Mouse (Mus musculus) c-Kit-positive CD71-positive TER-119-positive erythroid progenitor cells, embryonic 14.5 days (primary cell): ENCODE results near the gene Aprt.

ENCODE experiments used
- DNase-seq: peaks from one replicate; pipeline ENCODE4 v3.0.0-alpha.2; 2013; ENCODE audit warnings: low spot score

Gene Aprt

DNA sequence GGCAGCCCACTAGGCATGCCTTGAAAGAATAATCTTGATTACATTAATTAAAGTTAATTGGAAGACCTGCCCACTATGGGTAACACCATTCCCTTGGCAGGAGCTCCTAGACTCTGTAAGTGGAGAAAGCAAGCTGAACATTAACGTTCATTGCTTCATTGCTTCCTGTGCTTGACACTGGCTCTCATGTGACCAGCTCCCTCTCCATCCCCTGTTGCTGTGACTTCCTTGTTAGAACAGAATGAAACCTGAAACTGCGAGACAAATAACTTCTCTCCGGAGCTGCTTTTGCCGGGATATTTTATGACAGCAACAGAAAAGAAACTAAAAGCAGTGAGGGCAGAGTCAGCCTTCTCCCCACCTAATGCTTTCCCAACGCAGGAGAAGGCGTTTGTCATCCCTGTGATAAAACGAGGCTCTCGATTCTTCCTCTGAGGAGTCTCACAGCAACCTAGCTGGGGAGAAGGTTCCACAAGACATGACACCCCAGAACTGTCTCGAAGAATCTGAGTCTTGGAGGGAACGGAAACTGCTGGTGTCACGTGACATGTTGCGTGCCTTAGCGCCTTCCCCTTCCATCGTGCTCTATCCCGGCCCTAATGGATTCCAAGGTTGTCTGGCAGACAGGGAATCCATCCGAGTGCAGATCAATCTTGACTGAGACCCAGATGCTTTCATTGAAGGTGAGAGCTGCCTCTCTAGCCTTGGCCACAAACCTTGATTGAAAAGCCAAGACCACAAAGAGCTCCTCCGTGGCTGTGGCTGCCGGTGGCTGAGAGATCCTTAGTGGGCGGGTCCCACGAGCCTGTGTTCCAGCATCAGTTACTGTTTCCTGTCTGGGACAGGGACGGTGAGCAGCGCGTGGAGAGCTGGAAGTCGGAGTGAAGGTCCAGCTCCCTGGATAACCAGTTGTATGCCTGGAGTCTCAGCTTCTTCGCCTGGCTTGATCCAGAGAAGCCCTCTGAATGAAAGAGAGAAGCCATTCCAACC, 12.1 kb downstream of the Aprt start:
- DNase-seq = no peak

DNA sequence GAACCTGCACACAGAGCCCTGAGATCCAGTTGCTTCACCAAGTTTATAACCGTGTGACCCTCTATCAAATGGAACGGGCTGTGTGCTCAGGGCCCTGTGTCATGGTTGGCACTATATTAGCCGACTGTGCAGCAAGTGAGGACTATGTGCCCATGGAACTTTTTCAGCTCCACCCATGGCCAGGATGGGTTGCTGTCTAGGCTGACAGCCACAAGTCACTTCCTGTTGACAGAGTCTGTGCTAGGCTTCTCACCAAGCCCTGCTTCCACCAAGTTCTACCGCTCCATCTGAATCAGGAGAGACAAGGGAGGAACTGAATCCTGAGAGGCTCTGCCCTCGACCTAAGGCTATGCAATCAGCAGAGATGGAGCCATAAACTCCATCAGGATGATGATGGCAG, 15.5 kb downstream of the Aprt start:
- no peak for DNase-seq

DNA sequence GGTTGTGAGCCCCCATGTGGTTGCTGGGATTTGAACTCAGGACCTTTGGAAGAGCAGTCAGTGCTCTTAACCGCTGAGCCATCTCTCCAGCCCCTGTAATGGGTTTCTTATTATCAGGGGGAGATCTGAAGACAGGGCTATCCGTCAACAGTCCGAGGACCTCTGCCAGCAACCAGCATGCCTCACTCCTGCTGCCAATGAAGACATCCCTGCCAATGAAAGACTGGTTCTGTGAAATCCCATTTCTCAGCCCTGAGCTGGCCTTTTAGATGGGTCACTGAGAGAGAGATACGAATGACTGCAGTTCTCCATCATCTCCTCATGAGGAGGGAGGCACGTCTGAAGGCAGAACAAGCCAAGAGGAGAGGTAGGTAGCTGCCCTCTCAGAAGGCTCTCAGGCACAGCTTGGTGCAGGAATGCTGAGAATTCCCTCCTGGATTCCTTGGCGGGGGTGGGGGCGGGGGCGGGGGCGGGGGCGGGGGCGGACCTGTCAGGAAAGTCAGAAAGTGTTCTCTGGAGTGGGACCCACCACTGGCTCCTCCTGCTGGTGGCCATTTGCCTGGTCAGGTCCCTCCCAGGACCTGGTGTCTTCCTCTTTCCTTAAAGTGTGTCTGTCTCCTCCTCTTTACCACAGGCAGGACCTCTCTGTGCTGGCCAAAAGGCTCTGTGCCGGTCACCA, 17.9 kb downstream of the Aprt start:
- no peak for DNase-seq

DNA sequence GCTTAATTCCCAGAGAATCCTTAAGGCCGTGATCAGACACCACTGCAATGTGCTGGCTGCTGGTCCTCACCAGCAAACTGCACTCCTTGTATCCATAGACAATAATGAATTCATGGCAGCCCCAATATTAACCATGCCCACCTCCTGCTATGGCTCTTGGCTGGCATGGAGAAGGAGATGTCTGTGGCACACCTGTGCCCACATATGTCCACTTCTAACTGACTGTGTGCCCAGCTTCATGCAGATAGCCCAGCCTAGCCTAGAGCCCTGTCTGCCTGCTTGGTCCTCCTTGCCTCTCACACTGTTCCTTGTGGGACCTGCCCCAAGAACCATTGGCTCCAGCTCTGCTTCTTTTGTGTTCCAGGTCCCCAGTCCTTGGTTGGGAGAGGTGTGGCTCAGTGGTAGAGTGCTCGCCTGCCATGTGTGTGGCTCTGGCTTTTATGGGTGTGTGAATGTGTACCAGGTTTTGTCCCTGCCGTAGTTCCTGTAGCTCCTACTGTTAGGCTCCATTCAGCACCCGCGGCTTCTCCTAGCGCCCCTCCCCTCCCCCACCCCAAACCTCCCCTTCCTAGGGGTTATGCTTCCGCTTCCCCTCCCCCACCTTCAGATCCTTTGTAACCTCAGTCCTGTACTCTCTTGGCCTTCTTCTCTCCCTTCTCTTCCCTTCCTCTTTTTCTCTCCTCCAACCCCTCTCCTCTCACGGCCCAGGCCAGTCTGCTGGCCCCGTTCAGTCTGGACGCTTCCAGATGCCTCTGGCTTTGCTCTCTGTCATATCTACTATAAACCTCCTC, 19.3 kb downstream of the Aprt start:
- no peak for DNase-seq

DNA sequence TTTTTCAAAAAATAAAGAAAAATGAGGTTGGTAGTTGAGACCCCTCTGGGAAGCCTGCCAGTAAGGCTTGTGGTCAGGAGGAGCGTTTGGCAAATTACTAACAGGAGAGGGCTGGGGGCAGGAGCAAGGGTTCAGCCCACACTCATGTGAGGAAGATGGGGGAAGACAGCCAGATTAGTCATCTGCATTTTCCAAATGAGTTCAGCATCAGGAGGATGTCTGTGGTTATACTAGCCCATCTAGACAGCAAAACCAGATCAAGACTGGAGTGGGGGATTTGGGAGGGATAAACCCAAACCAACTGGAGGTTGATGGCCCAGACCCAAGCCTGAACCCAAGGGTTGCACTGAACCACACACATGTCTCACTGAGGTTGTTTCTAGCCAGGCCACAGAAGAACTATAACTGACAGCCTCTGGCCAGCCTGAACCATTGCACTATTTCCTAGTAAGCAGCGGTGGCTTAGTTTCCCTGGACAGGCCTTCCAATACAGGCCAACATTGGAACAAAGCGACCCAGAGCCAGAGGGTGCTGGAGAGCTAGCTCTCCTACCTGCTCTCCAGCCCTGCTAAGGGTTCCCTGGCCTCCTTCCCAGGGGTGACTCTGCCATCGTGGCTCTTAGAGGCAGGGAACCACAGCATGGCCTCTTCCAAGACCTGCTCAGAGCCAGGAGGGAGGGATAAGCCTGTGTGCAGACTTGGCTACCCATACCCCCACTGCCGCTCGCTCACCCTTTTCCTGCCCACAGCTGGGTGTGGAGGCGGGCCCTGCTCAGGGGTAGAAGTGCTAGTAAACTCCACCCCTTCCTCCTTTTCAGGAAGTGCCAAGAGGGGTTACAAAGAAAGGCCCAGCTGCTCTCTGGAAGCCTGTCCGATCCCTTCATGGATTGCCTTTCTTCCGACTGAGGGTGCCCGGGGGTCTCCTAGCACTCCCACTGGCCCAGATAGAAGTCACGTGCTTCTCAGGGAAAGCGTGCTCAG, 20.4 kb downstream of the Aprt start:
- DNase-seq = no peak

DNA sequence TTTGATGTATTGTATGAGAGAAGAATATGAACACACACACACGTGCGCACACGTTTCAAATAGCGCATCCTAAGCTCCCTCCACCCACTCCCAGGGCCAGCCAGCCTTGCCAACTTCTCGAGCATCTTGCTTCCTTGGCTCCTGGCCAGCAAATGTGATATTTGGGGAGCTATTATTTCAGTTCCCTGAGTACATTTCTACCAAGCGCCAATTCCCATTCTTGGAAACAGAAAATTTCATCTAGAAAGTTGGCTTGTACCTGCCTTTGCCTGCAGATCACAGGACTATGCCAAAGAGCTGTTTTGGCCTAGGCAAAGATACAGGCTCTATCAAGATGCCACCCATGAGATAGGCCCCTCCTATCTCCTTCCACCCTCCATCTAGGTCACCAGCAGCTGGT, 21.9 kb downstream of the Aprt start:
- no peak for DNase-seq

DNA sequence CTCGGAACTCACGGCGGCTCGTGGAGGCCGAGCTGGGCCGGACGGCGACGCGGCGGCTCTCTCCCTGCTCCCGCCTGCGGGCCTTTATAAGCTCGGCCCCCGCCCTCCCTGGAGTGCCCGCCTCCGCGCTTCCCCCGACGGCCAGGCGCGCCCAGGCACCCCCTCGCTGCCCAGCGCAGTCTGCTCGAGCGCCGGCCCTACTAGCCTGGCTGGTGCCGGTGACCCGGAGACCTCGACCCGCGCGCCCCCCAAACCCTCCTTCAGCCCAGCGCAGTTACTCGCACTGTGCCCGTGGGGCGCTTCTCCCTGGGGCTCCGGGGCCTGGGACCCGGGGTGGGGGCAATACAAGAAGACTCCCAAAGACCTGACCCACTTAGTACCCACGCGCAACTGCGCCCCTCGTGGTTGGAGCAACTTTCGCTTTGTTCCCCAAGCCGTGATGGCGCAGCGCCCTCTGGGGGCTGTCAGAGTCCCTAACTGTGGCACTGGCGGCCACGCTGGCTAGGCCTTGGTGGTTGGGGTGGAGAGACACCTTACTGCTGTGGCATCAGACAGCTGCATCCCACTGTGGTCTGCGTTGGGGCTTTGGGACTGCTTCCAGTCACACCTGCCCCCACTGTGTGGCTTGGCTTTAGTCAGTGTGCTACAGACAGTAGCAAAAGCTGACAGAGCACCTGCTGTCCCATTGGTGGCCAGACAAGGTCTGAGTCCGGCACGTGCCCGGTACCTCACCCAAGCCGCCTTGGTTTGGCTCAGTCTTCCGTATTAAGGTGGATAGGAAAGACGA, 25.3 kb downstream of the Aprt start, which contains the start of gene Piezo1:
Gene Piezo1, minus strand, starts transcription at position 65 of the 787 bp plus-strand sequence.
- peak; percentile 90 for DNase-seq

DNA sequence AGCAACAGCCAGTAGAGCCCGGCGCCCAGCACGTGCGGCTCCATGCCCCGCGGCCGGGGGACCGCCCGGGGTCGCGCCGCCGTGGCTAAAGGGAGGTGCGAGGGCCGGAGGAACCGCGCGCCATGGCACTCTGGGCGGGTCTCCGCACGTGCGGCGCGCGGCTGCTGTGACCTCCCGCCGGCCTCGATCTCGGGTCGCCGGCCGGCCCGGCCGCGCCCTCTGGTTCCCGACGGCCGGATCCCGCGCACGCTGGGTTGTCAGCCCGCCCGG, 25.8 kb downstream of the Aprt start:
- no peak for DNase-seq

DNA sequence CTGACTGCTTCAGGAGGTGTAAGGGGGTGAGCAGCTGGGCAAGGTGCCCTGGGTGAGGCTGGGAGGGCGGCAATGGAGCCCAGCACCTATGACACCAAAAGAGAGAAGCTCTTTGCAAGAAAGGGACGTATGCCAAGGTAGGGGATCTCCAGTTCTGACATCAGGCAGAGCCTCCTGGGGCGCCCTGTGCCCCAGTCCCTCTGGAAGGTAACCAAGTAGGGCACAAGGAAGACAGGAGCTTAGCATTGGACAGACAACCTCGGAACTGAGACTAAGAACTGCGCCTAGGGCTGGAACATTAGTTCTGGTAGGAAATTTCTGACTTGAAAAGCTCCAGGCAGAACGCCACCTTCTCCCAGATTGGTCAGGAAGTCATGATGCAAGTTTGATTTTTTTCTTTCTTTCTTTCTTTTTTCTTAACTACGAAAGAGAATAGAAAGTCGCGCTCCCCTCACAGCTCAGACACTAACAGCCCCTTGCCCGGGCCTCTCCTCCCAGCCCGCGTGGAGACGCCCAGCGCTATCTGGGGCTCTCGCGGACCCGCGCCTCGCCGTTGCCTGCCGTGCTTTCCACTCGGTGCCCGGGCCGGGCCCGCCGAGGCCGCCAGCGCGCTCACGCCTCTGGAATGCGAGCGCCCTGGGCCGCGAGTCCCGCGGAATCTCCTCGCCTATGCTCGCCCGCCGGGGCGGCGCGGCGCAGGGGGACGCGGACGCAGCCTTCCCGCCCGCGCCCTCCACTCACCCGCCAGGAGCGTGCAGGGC, 26.3 kb downstream of the Aprt start:
- DNase-seq = no peak

DNA sequence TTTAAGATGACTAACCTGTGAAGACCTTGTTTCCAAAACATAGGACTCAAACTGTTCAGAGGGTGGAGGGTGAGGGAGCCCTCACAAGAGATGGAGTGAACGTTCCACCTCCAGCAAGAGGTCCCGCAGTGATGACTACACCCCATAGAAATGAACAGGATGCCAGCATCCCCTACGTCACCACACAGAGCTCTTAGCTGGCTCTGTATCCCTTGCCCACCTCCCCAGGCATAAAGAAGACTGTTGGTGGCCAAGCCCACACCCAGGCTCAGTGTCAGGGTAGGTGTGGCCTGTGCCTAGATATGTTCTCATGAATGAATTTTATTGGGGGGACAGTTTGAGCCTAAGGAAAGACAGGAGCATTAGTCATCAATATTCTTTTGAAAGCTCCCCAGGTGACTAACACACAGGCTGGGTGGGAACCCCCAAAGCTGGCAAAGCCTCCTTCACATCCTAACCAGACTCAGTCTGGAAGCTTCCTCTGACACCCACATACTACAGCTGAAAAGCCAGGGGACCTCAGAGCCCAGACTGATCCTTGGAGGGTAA, 27.7 kb downstream of the Aprt start:
- DNase-seq = no peak

DNA sequence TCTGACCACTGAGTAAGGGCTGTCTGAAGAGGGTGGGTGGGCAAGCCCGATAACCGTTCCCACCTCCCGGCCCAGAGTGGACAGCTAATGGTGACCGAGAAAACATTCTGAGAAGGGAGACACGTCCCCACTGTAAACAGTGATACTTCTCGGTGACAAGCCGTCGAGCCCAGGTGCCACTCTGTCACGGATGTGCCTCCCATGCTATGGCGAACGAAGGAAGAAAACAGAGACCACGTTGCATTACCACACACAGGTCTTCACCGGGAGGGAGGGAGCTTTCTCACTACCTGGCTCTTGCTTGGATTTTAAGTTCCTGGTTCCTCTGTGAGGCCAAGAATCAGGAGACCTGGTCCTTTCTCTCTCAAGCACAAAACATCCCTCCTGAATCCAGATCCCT, 28.4 kb downstream of the Aprt start:
- DNase-seq = no peak

DNA sequence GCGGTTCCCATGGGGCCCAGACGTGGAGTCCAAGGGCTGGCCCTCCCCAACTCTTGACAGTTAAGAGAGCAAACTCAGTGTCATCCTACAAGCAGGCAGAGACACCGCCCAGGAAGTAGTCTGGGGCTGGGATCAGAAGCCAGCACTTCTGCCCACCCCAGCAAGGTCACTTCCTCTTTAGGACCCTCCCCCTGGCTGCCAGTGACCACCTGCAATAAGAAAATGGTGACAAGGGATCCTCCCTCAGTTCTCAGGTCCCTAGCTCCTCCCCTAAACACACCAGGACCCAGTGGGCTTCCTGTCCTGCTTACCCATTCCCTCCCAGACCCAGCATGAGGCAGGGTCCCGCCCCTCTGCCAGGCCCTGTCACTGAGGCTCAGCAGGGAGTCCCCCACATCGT, 28.9 kb downstream of the Aprt start:
- peak; percentile 75 for DNase-seq

DNA sequence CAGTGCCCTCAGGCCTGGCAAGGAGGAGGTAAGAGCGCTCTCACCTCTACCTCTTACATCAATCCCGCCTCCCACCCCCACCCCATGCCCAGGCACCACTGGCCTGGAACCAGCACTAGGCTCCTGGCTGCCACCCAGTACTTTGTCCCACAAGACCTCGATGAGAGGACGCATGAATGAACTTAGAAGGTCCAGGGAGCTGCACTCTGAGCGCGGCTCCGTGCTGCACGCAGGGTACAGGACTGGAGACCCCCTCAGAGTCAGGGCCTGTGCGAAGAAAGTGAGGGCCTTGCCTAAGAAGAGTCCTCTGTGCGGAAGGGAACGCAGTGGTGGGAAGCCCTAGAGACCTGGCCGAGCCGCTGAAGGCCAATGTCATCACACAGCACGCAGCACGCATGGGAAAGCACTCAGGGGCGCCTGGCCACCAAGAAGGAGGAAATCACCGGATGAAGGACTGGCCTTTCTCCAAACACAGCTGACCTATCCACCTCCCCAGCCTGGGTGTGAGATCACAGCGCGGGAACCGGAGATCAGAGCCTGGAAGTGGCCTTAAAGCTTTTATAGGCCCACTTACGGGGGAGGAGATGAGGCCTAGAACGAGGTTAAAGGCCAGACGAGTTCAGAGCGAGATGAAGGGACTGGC, 29.8 kb downstream of the Aprt start:
- DNase-seq = no peak

DNA sequence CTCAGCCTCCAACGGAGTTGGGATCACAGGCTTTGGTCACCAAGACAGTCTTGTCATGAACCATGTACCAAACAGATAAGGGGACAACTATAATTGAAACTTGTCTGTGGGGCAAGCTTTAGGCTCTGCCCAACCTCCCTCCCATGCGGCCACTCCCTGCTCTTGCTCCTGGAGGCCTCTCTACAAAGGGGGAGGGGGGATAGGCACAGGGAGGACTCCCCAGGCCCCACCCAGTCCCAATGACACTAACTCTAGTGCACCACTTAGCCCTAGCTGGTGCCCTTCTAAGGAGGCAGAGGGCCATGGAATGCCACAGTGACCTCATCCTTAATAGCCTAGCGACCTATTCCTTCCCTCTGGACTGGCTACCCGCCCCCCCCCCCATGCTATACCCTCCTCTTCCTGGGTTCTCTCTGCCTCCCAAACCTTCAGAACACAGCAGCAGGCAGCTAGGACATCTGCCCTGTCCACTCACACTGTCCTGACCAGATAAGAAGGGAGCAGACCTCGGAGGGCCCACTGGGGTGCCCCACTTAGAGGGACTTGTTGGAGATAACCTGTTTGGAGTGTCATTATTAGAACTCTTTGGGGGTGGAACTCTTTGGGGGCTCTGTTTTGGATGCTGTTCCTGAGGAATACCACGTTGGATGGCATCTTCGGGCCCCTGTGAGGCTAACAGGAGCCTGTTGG, 30.5 kb downstream of the Aprt start:
- DNase-seq = peak; percentile 83

DNA sequence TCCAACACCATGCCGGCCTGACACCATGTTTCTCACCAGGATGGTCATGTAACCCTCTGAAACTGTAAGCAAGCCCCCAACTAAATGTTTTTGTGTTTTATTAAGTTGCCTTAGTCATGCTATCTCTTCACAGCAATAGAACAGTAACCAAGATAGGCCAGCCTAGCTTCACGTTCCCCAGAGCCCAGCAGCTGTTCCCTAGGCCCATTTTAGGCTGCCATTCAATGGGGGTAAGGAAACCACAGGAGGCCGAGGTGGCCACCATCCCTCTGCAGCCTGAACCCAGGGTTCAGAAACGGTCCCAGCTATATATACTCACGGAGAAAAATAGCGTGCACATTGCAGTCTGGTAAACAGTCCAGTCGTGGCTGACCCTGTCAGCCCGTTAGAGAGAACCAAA, 32.6 kb downstream of the Aprt start:
- no peak for DNase-seq

DNA sequence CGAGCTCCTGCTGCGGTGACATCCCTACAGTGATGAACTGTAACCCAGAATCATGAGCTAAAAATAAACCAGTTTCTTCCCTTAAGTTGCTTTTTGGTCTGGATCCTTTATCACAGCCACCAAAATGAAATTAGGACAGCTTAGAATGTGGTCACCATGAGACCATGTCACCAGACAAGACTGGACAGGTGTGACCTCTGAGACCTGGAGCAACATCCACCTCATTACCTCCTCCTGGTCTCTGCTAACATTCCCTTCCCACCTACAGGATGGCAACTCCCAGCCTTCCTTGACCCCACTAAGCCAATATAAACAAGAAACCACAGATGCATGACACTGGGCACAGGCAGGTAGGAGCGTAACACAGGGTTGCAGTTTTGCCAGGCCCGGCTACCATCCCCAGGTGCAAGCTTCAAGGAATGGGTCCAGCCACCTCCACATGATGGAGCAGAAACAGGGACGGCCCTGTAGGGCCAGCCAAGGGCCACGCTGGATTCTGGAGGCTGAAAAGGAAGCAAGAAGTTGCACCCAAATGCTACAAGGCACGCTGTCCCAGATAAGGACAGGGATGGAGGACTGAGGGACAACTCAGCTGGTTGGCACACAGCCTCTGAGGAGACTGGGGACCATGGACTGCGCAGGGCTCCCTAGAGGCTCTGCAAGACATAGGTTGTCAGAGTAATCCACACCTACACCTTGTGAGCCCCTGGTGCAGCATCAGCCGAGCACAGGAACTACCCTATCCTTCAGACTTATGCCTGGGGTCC, 38.2 kb downstream of the Aprt start:
- DNase-seq = no peak

DNA sequence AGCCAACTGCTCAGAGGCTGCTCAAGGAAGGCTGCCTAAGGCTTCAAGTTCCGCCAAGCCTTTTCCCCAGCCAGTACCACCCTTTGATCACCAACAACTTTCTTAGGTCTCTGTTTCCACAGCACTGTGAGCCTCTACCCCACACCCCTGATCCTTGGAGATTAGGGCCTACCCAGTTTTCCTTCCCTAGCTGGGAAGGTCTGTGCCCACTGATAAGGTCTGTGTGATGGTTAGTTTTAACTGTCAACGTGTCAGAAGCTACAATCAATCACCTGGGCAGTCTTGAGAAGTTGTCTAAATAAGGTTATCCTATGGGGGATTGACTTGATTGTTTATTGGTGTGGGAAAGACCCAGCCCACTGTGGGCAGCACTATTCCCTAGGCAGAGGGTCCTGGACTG, 38.9 kb downstream of the Aprt start:
- DNase-seq = peak; percentile 84

DNA sequence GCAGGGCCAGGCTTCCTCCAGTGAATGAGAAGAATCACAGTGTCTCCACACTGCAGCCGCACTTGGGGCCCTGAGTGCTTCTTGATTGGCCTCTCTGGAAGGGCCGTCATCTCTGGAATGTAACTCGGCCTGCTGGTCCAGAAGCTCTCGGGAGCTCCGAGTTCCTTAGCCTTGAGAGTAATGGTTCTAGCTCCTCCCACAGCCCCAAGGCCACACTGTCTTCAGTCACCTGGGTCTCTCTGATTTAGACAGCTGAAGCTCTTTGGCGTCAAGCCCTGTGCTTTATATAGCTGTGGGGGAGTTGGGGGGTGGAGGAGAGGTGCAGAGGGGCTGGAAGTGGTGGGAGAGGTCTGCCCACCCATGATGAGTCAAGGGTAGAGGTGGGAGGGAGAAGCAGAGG, 39.7 kb downstream of the Aprt start:
- no peak for DNase-seq
